In genomic region chr11:102107732-102108131, GRCm38 (mm10) we compare ENCODE assay signal across 13 mouse cellular contexts. TPM values are rescaled to one million over a fixed set of nuclear protein-coding genes. Genes with fewer than 3 reads are reported as not detected.
A peak's percentile ranks its signal among the peaks of the same experiment; 100 is the strongest.
DNase-seq lines count a peak whose midpoint lies in the region; ATAC-seq lines count a peak whose summit lies in the region.
"Had no signal": no experiment of that assay in that cellular context is flagged by ENCODE, and none has a peak within 500 bp of the region (broad histone marks: within the 10 kb centered on the region; RNA-seq: fewer than 3 reads in every experiment).

Pyy (minus strand) TSS chr11:102107832.

- no peak for DNase-seq in heart, postnatal 10 days
- no peak for DNase-seq in lung, adult 18-20 months
- no peak for DNase-seq in embryonic facial prominence, embryonic 14.5 days (ENCODE audit: low spot score)
- DNase-seq in right cerebral cortex, postnatal 4 days, result no peak
- DNase-seq: cerebellum, adult 9-11 months; gastrocnemius, postnatal 10 days had no signal

- peak within 1 kb of the TSS; percentile 33; the same call in 1 of the 2 replicates for H3K4me2 ChIP-seq in heart, embryonic 13.5 days
- peak within 1 kb of the TSS; percentile 33; the same call in 1 of the 2 replicates for H3K4me2 ChIP-seq in lung, embryonic 15.5 days
- peak within 1 kb of the TSS; percentile 24 for H3K4me2 ChIP-seq in embryonic facial prominence, embryonic 14.5 days (ENCODE audit: low read depth, low read length)
- peak within 1 kb of the TSS; percentile 24 for H3K4me2 ChIP-seq in midbrain, embryonic 16.5 days (ENCODE audit: low read length)

- no peak within 1 kb of the TSS for H3K9ac ChIP-seq in heart, embryonic 13.5 days
- H3K9ac ChIP-seq in lung, embryonic 15.5 days, result no peak within 1 kb of the TSS
- no peak within 1 kb of the TSS for H3K9ac ChIP-seq in embryonic facial prominence, embryonic 14.5 days (ENCODE audit: low read depth, low read length)
- H3K9ac ChIP-seq in midbrain, embryonic 16.5 days (ENCODE audit: low read depth, low read length), result no peak within 1 kb of the TSS
- H3K9ac ChIP-seq: liver, embryonic 14.5 days had no signal

- intact Hi-C loops in heart, postnatal 10 days (cut with DNase I), result no loop called here

- no peaks in the 10 kb centered on the region for H3K9me3 ChIP-seq in heart, embryonic 13.5 days
- no peaks in the 10 kb centered on the region for H3K9me3 ChIP-seq in lung, embryonic 15.5 days
- no peaks in the 10 kb centered on the region for H3K9me3 ChIP-seq in embryonic facial prominence, embryonic 14.5 days (ENCODE audit: control insufficient read depth, low read length)
- H3K9me3 ChIP-seq in midbrain, embryonic 16.5 days (replicated peaks; ENCODE audit: control insufficient read depth, low read length, poor library complexity, severe bottlenecking), result no peaks in the 10 kb centered on the region

- peaks cover 5% of the 10 kb centered on the region; the same call in 1 of the 2 replicates for H3K4me1 ChIP-seq in heart, embryonic 13.5 days
- H3K4me1 ChIP-seq in lung, embryonic 15.5 days, result no peaks in the 10 kb centered on the region
- no peaks in the 10 kb centered on the region for H3K4me1 ChIP-seq in embryonic facial prominence, embryonic 14.5 days (ENCODE audit: control insufficient read depth, insufficient read depth, low read length)
- peaks cover 2% of the 10 kb centered on the region; the same call in 1 of the 2 replicates for H3K4me1 ChIP-seq in midbrain, embryonic 16.5 days (ENCODE audit: control insufficient read depth, insufficient read depth, low read length)

- no peak within 1 kb of the TSS for H3K27ac ChIP-seq in heart, embryonic 13.5 days (replicated peaks)
- no peak within 1 kb of the TSS for H3K27ac ChIP-seq in lung, embryonic 15.5 days
- no peak within 1 kb of the TSS for H3K27ac ChIP-seq in embryonic facial prominence, embryonic 14.5 days (replicated peaks; ENCODE audit: low read depth, low read length)
- no peak within 1 kb of the TSS for H3K27ac ChIP-seq in midbrain, embryonic 16.5 days (ENCODE audit: low read length)
- H3K27ac ChIP-seq: liver, embryonic 14.5 days had no signal

- peaks cover 79% of the 10 kb centered on the region for H3K27me3 ChIP-seq in heart, embryonic 13.5 days (replicated peaks)
- peaks cover 59% of the 10 kb centered on the region for H3K27me3 ChIP-seq in lung, embryonic 15.5 days
- peaks cover 56% of the 10 kb centered on the region for H3K27me3 ChIP-seq in embryonic facial prominence, embryonic 14.5 days (replicated peaks; ENCODE audit: control insufficient read depth, insufficient read depth, low read length)
- peaks cover 48% of the 10 kb centered on the region for H3K27me3 ChIP-seq in midbrain, embryonic 16.5 days (ENCODE audit: control insufficient read depth, insufficient read depth, low read depth, low read length)

- no peaks in the 10 kb centered on the region for H3K36me3 ChIP-seq in heart, embryonic 13.5 days
- H3K36me3 ChIP-seq in lung, embryonic 15.5 days, result no peaks in the 10 kb centered on the region
- no peaks in the 10 kb centered on the region for H3K36me3 ChIP-seq in embryonic facial prominence, embryonic 14.5 days (ENCODE audit: control insufficient read depth, insufficient read depth, low read length)
- H3K36me3 ChIP-seq in midbrain, embryonic 16.5 days (ENCODE audit: control insufficient read depth, insufficient read depth, low read length), result no peaks in the 10 kb centered on the region

- H3K4me3 ChIP-seq in heart, embryonic 13.5 days, result peak within 1 kb of the TSS; percentile 20; the same call in 1 of the 2 replicates
- H3K4me3 ChIP-seq in lung, embryonic 15.5 days, result peak within 1 kb of the TSS; percentile 21; the same call in 1 of the 2 replicates
- peak within 1 kb of the TSS; percentile 11; the same call in 1 of the 2 replicates for H3K4me3 ChIP-seq in embryonic facial prominence, embryonic 14.5 days (ENCODE audit: low read depth, low read length)
- no peak within 1 kb of the TSS for H3K4me3 ChIP-seq in midbrain, embryonic 16.5 days (ENCODE audit: low read depth, low read length)

- WGBS in heart, embryonic 13.5 days, result 9% methylated on average over 9 of the region's 9 CpGs
- 13% methylated on average over 9 of the region's 9 CpGs for WGBS in lung, embryonic 15.5 days
- 9% methylated on average over 9 of the region's 9 CpGs for WGBS in embryonic facial prominence, embryonic 14.5 days
- 13% methylated on average over 9 of the region's 9 CpGs for WGBS in midbrain, embryonic 16.5 days

- no peak for ATAC-seq in heart, embryonic 13.5 days (ENCODE audit: extremely low read depth, insufficient number of reproducible peaks, low FRiP score, low TSS enrichment)
- no peak for ATAC-seq in lung, embryonic 15.5 days (ENCODE audit: borderline replicate concordance, extremely low read depth, low FRiP score, low TSS enrichment)
- no peak for ATAC-seq in embryonic facial prominence, embryonic 14.5 days (ENCODE audit: low read depth)
- no peak for ATAC-seq in midbrain, embryonic 16.5 days
- no peak for ATAC-seq in erythroid progenitor cell, adult 5-6 weeks (replicated peaks; ENCODE audit: low FRiP score, poor library complexity, severe bottlenecking)
- ATAC-seq: inflammation-experienced regulatory T-cells, adult 6 months had no signal

RNA-seq across cellular contexts. Expression of gene Pyy, which starts in this region (rescaled TPM):
- 1.2 TPM in 1 of 2 replicates, not detected in the other for polyA plus RNA-seq in heart, embryonic 13.5 days (2015; fragmentation: Nextera tagmentation; extraction: Ambion mirVana)
- not detected for total RNA-seq in heart, postnatal 10 days (2021)
- polyA plus RNA-seq in lung, embryonic 15.5 days (2015; fragmentation: Nextera tagmentation; extraction: Ambion mirVana), result not detected in 2 replicates
- 0.58 and 0.90 TPM in 2 replicates for polyA plus RNA-seq in embryonic facial prominence, embryonic 14.5 days (2014; fragmentation: Nextera tagmentation; extraction: Ambion mirVana)
- polyA plus RNA-seq in midbrain, embryonic 16.5 days (2015; fragmentation: Nextera tagmentation; extraction: Ambion mirVana), result not detected in 2 replicates
- not detected in 2 replicates for total RNA-seq in erythroid progenitor cell, adult 5-6 weeks (2015; ENCODE audit: low replicate concordance)
- not detected in 2 replicates for total RNA-seq in erythroid progenitor cell, adult 5-6 weeks (2017; ENCODE audit: low replicate concordance)
- total RNA-seq: gastrocnemius, postnatal 10 days; layer of hippocampus, postnatal 25 days had no signal
- polyA plus RNA-seq: inflammation-experienced regulatory T-cells, adult 6 months had no signal
